Mouse (Mus musculus) C2C12 (cell line): ENCODE measurements around the gene Kat14.

ENCODE experiments used
- CTCF ChIP-seq: IDR thresholded peaks from one replicate; pipeline ENCODE4 v1.5.1; 2011; ENCODE audit not compliant: control insufficient read depth, insufficient read depth, insufficient read length
- MAX ChIP-seq: IDR thresholded peaks from one replicate; pipeline ENCODE4 v1.6.1; 2011; ENCODE audit warnings: mild to moderate bottlenecking, control low read depth
- MYOG ChIP-seq: IDR thresholded peaks from one replicate; pipeline ENCODE4 v1.6.1; 2011; ENCODE audit not compliant: control insufficient read depth, insufficient read length; ENCODE audit errors: extremely low read depth
- USF1 ChIP-seq: IDR thresholded peaks from one replicate; pipeline ENCODE4 v1.6.1; 2011; ENCODE audit warnings: low read depth, mild to moderate bottlenecking, control low read depth, moderate library complexity

DNA sequence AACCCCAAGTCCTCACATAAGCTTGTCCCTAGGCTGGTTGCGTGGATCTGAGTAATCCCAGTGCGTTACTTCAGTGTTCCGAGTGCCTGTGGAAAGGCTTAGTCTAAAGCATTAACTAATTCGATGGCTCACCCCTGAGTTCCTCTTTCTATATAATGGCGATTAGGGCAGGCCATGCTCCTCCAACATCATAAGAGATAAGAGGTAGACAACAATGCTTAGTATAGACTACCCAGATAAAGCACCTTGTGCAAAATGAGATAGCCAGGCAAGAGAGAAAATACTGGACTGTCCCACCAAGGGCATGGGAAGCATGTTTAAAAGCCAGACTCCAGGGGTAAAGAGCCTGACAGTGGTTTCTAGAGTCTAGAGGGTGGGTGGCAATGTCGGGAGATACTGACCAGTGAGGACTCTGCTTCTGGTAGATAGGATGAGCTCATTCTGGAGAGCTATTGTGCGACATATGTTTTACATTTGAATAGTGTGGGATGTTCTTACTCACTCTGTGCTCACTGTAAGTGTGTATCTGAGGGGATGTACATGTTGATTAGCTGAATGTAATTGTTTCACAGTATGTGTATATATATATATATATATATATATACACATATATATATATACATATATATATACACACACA lies 77.7 kb downstream of the Kat14 start:
- TF ChIP-seq MAX: no peak
- TF ChIP-seq CTCF: no peak
- TF ChIP-seq MYOG: no peak
- TF ChIP-seq USF1: no peak
